Mouse (Mus musculus): Measurements from ENCODE around the gene Cdc20.

DNA sequence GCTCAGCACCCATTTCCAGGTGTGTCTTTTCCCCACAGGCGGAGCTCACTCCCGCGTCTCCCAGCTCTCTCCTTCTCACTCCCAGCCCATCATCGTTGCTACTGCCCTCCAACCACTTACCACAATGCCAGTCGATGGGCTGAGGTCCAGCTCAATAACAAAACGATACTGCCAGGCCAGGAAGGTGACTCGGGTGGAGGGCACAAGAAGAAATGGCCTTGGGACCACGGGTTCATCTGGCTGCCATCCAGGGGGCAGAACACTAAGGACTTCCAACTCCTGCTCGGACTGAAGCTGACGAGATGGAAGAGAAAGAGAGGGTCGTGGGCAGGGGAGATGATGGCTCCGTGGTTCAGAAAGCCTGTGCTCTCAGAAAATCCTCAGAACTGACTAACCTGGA lies 34.5 kb downstream of the Cdc20 start:
- no peak for TF ChIP-seq CTCF (IDR thresholded peaks at IDR 0.05; ENCODE audit: insufficient read depth, low read depth, low read length)
- TF ChIP-seq POLR2A (IDR thresholded peaks at IDR 0.05; ENCODE audit: insufficient read depth, low read depth, low read length) = no peak
